16 mouse cellular contexts compared by ENCODE assay signal in genomic region chr16:8573751-8574150, GRCm38 (mm10).
DNase-seq lines count a peak whose midpoint lies in the region; ATAC-seq lines count a peak whose summit lies in the region.
"Had no signal": no experiment of that assay in that cellular context is flagged by ENCODE, and none has a peak within 500 bp of the region (broad histone marks: within the 10 kb centered on the region; RNA-seq: fewer than 3 reads in every experiment).

No protein-coding gene starts in this region.

- WGBS in limb, embryonic 11.5 days, result 10% methylated on average over 3 of the region's 3 CpGs

- H3K4me3 ChIP-seq in limb, embryonic 11.5 days (ENCODE audit: low read depth, low read length), result no peak overlapping the region
- H3K4me3 ChIP-seq: embryonic facial prominence, embryonic 13.5 days; forebrain, embryonic 13.5 days; heart, embryonic 15.5 days had no signal

- H3K27ac ChIP-seq in limb, embryonic 11.5 days (replicated peaks; ENCODE audit: low read depth, low read length), result no peak overlapping the region
- H3K27ac ChIP-seq: embryonic facial prominence, embryonic 13.5 days; forebrain, embryonic 13.5 days; heart, embryonic 15.5 days; liver, embryonic 14.5 days had no signal

- H3K9ac ChIP-seq in limb, embryonic 11.5 days (ENCODE audit: low read length), result no peak overlapping the region
- H3K9ac ChIP-seq: embryonic facial prominence, embryonic 13.5 days; forebrain, embryonic 13.5 days; heart, embryonic 15.5 days; liver, embryonic 14.5 days had no signal

- peaks cover 7% of the 10 kb centered on the region; the same call in 1 of the 2 replicates for H3K4me1 ChIP-seq in limb, embryonic 11.5 days (ENCODE audit: control insufficient read depth, insufficient read depth, low read length)
- H3K4me1 ChIP-seq: embryonic facial prominence, embryonic 13.5 days; forebrain, embryonic 13.5 days had no signal

- H3K36me3 ChIP-seq in limb, embryonic 11.5 days (ENCODE audit: control insufficient read depth, insufficient read depth, low read length), result no peaks in the 10 kb centered on the region
- H3K36me3 ChIP-seq: heart, embryonic 15.5 days had no signal

- peak; percentile 10 for DNase-seq in kidney, postnatal 10 days
- DNase-seq in kidney, postnatal 25 days, result no peak
- peak; percentile 41 for DNase-seq in ZHBTc4 (ENCODE audit: low read depth, low spot score)
- DNase-seq in embryo, embryonic 10 days (ENCODE audit: low spot score), result peak; percentile 77
- peak; percentile 52 for DNase-seq in limb, embryonic 11.5 days (ENCODE audit: low spot score)
- DNase-seq in heart, adult 9 months (ENCODE audit: low spot score in 2 of 2), result no peak
- DNase-seq in layer of hippocampus, adult 8-10 months (ENCODE audit: low spot score in 2 of 2), result no peak
- DNase-seq: cerebellum, adult 18-20 months; gastrocnemius, postnatal 10 days; lung, postnatal 4 days; thymus, adult 2 months had no signal

- no peaks in the 10 kb centered on the region for H3K9me3 ChIP-seq in limb, embryonic 11.5 days (ENCODE audit: control insufficient read depth, low read length)
- H3K9me3 ChIP-seq: embryonic facial prominence, embryonic 13.5 days; forebrain, embryonic 13.5 days; heart, embryonic 15.5 days had no signal

- H3K4me2 ChIP-seq in limb, embryonic 11.5 days (ENCODE audit: low read depth, severe bottlenecking), result no peak overlapping the region
- H3K4me2 ChIP-seq: embryonic facial prominence, embryonic 13.5 days; forebrain, embryonic 13.5 days; heart, embryonic 15.5 days had no signal

- H3K27me3 ChIP-seq in limb, embryonic 11.5 days (ENCODE audit: control insufficient read depth, insufficient read depth, low read length), result no peaks in the 10 kb centered on the region
- H3K27me3 ChIP-seq: embryonic facial prominence, embryonic 13.5 days; forebrain, embryonic 13.5 days; heart, embryonic 15.5 days had no signal

- ATAC-seq in limb, embryonic 11.5 days (ENCODE audit: insufficient number of reproducible peaks, low FRiP score, low TSS enrichment, low read depth), result no peak
- ATAC-seq: forebrain, embryonic 13.5 days; inflammation-experienced regulatory T-cells, adult 6 months had no signal

Comparison
In these comparisons a context has a peak if more than half of its experiments do, and no peak if none do; other contexts are left out.
1. DNase-seq: peak in kidney, postnatal 10 days (single experiment), ZHBTc4 (single experiment), embryo, embryonic 10 days (single experiment) and limb, embryonic 11.5 days (single experiment); none in kidney, postnatal 25 days (0 of 2), heart, adult 9 months (0 of 2) and layer of hippocampus, adult 8-10 months (0 of 2).